Mouse (Mus musculus) heart, embryonic 14.5 days (tissue): ENCODE measurements around the gene Resf1. TPM values are rescaled to one million over a fixed set of nuclear protein-coding genes. Genes with fewer than 3 reads are reported as not detected.
A peak's percentile ranks its signal among the peaks of the same experiment; 100 is the strongest.

Source experiments
- ATAC-seq: fragments of 200-750 bp; cut with Nextera tagmentation; 2 replicates; pipeline ENCODE4 v1.8.0; 2017; ENCODE audit warnings: low read depth, moderate TSS enrichment; ENCODE audit not compliant: insufficient number of reproducible peaks, insufficient read depth, low FRiP score
- H3K27ac ChIP-seq, 2 experiments: fragments of 200-500 bp in 1 of 2; fragments of 300-500 bp in 1 of 2; sonication (generic) in 1 of 2; replicated peaks in 1 of 2; 2 replicates each; pipeline ENCODE4 v1.5.1; 2012 to 2014; ENCODE audit warnings: low read depth in 2 of 2, low read length in 2 of 2, control low read depth in 1 of 2, mild to moderate bottlenecking in 1 of 2, mixed read lengths in 1 of 2; ENCODE audit not compliant: control insufficient read depth in 1 of 2, insufficient read depth in 1 of 2
- H3K27me3 ChIP-seq: fragments of 300-500 bp; sonication (generic); 2 replicates; pipeline ENCODE4 v1.6.1; 2014; ENCODE audit warnings: mild to moderate bottlenecking, low read length, control low read depth; ENCODE audit not compliant: control insufficient read depth, insufficient read depth
- H3K36me3 ChIP-seq: fragments of 300-500 bp; sonication (generic); 2 replicates; pipeline ENCODE4 v1.6.1; 2014; ENCODE audit warnings: mild to moderate bottlenecking, control low read depth, low read length, mixed read lengths; ENCODE audit not compliant: control insufficient read depth, insufficient read depth
- H3K4me1 ChIP-seq, 2 experiments: fragments of 200-500 bp in 1 of 2; fragments of 300-500 bp in 1 of 2; sonication (generic) in 1 of 2; 2 replicates each; pipeline ENCODE4 v1.6.1; 2012 to 2014; ENCODE audit warnings: low read length in 2 of 2, control low read depth in 1 of 2, mixed read lengths in 1 of 2; ENCODE audit not compliant: control insufficient read depth in 2 of 2, insufficient read depth in 2 of 2
- H3K4me2 ChIP-seq: fragments of 300-500 bp; sonication (generic); 2 replicates; pipeline ENCODE4 v1.6.1; 2014; ENCODE audit warnings: mild to moderate bottlenecking, low read length
- H3K4me3 ChIP-seq, 2 experiments: fragments of 200-500 bp in 1 of 2; fragments of 300-500 bp in 1 of 2; sonication (generic) in 1 of 2; 2 replicates each; pipeline ENCODE4 v1.5.1; 2012 to 2014; ENCODE audit warnings: low read length in 2 of 2, mild to moderate bottlenecking in 2 of 2, control low read depth in 1 of 2, low read depth in 1 of 2, moderate library complexity in 1 of 2; ENCODE audit not compliant: control insufficient read depth in 1 of 2, insufficient read depth in 1 of 2
- H3K9ac ChIP-seq: fragments of 300-500 bp; sonication (generic); 2 replicates; pipeline ENCODE4 v1.6.1; 2014; ENCODE audit warnings: mild to moderate bottlenecking, low read length
- H3K9me3 ChIP-seq: fragments of 300-500 bp; sonication (generic); 2 replicates; pipeline ENCODE4 v1.6.1; 2016; ENCODE audit warnings: low read length, control low read depth; ENCODE audit not compliant: control insufficient read depth
- WGBS: fragments of 180-500 bp; shearing (Covaris S2); extraction: QIAGEN DNeasy Blood & Tissue Kit; methylation state at CpG from one replicate; pipeline ENCODE4 v1.1.7; 2014; 5-methylcytosine and 5-hydroxymethylcytosine counted together
- polyA plus RNA-seq: library from polyadenylated mRNA; unstranded; fragments of >200 nt; fragmentation: Nextera tagmentation; extraction: Ambion mirVana; gene quantifications from 2 replicates; pipeline ENCODE4 v1.2.1, GENCODE M21; 2014

The Resf1 gene
- polyA plus RNA-seq, 1 experiment from 2014 or later, result 24.4 TPM

DNA sequence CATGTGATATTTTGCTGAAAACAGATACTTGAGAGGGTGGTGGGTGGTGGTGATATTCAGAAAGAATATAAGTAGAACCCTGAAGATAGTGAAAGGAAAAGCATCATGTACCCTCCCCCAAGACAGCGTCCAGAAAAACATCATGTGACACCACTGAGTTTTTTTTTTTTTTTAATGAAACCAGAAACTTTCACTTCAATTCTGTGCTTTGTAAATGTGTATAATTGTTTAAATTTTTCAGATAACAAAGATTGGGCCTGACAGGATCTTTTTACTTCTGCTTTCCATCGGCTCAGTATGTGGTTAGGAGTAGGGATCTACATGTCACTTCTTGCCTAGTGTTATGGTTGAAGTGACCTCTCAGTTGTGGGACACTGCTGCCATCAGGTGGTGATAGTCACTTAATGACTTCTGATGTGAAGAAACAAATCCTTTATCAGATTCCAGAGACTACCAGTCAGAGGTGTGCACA is 65.8 kb downstream of the Resf1 start:
- no peaks in the 10 kb centered on the region for H3K36me3 ChIP-seq
- ATAC-seq, result no peak
- 37% methylated on average over 2 of the region's 2 CpGs for WGBS

DNA sequence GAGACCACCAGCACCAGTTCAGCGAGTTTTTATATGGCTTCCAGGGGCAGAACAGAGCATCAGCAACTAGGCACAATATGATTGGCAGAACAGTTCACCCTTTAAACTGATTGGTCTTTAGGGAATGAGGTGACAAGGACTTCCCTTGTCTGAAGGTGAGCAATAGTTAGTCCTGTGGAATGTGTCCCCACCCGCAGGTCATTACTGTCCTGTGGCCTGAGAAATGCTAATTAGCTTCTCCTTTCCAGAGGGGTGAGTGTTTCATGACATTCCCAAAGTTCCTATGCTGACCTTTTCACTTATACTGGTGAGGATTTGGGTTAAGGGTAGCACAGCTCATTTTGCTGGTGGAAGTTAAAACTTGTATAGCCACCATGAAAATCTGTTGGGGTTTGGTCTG is 74.3 kb downstream of the Resf1 start:
- 69% methylated on average over 2 of the region's 2 CpGs for WGBS
- H3K4me1 ChIP-seq, result 0 out of 4 replicates have a peak, but pooled peaks cover 0 to 4% of the 10 kb centered on the region in 2 experiments
- no peak overlapping the region for H3K9ac ChIP-seq
- no peaks in the 10 kb centered on the region for H3K9me3 ChIP-seq
- no peaks in the 10 kb centered on the region for H3K36me3 ChIP-seq
- ATAC-seq, result no peak
- H3K4me3 ChIP-seq, result no peak overlapping the region
- H3K4me2 ChIP-seq, result no peak overlapping the region
- H3K27me3 ChIP-seq, result no peaks in the 10 kb centered on the region
- H3K27ac ChIP-seq, result no peak overlapping the region

More for the DNA sequence above, 65.8 kb downstream of the Resf1 start:
- H3K4me2 ChIP-seq, result 0 out of 2 replicates have a peak overlapping the region, but pooled peaks have one; percentile 11
- no peaks in the 10 kb centered on the region for H3K9me3 ChIP-seq
- no peak overlapping the region for H3K27ac ChIP-seq
- no peak overlapping the region for H3K4me3 ChIP-seq
- no peaks in the 10 kb centered on the region for H3K27me3 ChIP-seq
- no peaks in the 10 kb centered on the region for H3K4me1 ChIP-seq
- H3K9ac ChIP-seq, result no peak overlapping the region

Other genes with a start within 250 kb of the Resf1 start
- 11.3 and 11.4 TPM in 2 replicates for gene Dennd5b, start 207.7 kb upstream of the Resf1 start, polyA plus RNA-seq
- not detected in 2 replicates for gene Gm10203, start 179.2 kb upstream of the Resf1 start, polyA plus RNA-seq
- gene Etfbkmt, start 169.6 kb upstream of the Resf1 start, polyA plus RNA-seq, result 12.8 and 15.5 TPM in 2 replicates
- 25.9 and 27.2 TPM in 2 replicates for gene Amn1, start 120.7 kb upstream of the Resf1 start, polyA plus RNA-seq
- 6.4 and 7.2 TPM in 2 replicates for gene Bicd1, start 99.5 kb downstream of the Resf1 start, polyA plus RNA-seq